Mouse (Mus musculus): ENCODE measurements around the gene Psmd4.

The Psmd4 gene

DNA sequence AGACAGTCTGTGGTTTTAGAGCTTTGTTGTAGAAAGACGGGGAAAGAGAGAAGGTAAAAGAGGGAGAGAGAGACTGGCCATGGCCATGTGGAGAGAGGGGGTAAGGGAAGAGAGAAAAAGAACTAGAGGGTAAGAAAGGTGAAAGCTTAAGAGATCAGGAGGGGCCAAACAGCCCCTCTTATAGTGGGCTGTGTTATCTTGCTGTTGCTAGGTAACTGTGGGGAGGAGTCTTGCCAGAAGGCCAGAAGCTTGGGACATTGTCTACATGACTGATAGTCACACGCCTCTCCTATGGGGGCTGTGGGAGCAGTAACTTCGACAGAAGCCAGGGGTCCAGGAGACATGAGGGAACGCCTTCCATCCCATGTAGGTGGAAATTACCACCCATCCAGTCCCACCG, 17.2 kb downstream of the Psmd4 start:
- 65% methylated on average over 5 of the region's 5 CpGs for WGBS

DNA sequence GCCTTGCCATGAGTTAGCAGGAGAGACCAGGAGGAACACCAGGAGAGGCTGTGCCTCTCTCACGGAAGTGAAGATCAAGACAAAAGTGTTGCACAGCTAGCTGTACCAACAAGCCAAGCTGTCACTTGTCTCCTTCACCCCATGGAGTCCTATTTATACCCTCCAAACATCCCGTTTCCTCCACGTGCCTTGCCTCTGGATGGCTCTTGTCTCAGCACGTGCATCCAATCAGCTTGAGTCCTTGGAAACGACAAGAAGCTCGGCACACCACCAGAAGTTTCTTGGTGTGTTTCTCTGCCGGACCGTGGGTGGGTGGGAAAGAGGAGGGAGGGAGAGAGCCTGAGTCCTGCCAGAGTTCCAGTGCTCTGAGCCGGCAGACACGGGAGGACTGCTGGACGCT, 17.9 kb downstream of the Psmd4 start:
- 8% methylated on average over 11 of the region's 11 CpGs for WGBS

DNA sequence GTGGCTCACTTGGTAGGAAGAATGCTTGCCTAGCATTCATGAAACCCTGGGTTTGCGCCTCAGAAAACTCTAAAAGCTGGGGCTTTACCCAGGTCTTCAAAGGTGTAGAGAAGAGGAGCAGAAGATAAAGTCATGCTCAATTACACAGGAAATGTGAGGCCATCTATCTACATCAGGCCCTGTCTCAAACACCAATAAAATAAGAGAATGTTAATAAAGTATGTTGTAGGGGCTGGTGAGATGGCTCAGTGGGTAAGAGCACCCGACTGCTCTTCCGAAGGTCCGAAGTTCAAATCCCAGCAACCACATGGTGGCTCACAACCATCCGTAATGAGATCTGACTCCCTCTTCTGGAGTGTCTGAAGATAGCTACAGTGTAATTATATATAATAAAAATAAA, 21.5 kb downstream of the Psmd4 start:
- 94% methylated on average over 5 of the region's 5 CpGs for whole genome bisulfite sequencing

DNA sequence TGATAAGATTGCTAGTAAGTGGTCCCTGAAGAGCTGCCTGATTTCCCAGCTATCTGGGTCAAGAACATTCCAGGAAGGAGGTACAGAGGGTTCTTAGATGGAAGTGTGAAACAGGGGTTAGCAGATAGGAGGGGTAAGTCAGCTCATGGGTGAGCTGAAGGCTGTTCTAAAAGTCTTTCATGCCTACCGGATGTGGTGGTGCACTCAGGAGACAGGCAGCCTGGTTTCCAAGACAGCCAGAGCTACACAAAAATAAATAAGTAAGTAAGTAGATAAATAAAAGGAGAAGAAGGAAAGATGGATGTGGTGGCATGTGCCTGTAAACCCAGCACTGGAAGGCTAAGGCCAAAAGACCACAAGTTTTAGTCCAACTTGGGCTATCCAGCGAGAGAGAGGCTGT, 23.7 kb downstream of the Psmd4 start:
- WGBS = 83% methylated on average over 2 of the region's 2 CpGs

DNA sequence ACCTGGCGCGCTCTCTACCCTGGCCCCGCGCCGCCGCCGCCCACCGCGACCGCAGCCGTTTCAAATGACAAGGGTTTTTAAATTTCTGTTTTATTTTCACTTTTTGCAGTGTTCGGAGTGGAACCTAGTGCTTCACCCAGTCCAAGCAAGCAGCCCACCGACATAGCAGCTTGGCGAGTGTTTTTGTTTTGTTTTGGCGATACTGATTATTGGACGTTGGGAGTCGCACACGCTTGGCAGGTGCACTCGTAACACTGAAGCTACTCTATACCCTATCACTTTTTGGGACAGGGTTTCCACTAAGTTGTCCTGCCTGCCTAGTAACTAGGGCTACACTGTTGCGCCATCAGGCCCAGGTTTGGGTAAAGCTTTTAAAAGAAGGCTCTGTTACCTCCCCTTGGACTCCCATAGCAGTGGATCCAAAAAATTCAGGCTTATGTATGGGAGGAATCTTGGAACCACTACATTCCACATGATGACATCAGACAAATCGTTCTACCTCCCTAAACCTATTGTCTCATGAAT, 25.8 kb downstream of the Psmd4 start:
- WGBS = 3% methylated on average over 21 of the region's 21 CpGs

DNA sequence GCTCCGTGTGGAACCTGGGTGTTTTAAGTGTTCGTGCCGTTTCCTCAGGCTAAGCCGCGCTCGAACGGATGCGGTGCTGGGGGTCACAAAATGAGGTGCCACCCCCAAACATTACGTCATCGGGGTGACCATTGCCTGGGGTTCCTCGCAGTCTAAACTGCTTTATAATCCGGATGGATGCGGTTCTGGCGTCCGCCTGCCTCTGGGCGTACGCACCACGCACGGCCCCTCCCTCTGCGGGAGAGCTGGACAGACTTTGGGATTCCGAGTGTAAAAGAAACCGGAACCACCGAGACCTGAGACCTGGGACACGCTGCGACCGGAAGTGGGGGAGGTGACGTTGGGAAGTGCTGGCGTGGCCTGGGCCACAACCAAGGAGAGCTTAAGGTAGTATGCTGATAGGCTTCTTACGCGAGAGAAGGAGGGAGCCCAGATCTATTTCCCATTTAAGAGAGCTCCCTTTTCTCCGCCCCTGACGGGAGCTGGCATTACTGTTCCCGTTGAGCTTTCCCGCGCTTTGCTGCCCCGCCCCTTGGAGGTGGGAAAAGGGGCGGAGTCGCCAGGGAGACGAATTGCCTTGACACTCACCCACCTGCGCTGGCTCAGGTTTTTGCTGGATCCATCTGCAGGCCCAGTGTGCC, 26.4 kb downstream of the Psmd4 start:
- WGBS = under 1% methylated on average over 40 of the region's 40 CpGs

DNA sequence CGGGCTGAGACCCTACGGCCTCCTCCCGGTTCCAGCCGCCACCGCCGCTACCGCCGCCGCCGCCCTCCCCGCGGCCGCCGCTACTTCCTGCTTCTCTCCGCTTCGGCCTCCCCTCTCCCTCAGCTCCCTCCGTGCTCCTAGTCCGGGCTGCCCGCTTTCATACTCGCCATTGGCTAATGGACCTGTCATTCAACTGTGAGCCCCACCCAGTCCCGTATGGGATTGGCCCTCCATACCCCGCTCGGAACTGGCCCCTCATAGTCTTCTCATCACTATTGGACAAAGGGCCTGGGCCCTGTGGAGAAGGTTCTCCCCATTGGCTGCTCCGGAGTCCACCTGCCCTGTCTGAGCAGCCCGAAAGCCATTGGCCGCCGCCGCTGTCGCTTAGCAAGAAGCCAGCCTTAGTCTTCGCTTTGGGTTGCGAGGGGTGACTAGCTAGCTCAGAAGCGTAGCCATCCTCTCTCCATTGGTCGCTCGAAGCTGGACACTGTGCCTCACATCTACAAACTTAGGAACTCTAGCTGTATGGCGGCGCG, 27.0 kb downstream of the Psmd4 start, which contains the start of gene Zfp687:
Zfp687 (minus strand) TSS at position 112 of the 536 bp plus-strand sequence.
- under 1% methylated on average over 37 of the region's 37 CpGs for whole genome bisulfite sequencing

DNA sequence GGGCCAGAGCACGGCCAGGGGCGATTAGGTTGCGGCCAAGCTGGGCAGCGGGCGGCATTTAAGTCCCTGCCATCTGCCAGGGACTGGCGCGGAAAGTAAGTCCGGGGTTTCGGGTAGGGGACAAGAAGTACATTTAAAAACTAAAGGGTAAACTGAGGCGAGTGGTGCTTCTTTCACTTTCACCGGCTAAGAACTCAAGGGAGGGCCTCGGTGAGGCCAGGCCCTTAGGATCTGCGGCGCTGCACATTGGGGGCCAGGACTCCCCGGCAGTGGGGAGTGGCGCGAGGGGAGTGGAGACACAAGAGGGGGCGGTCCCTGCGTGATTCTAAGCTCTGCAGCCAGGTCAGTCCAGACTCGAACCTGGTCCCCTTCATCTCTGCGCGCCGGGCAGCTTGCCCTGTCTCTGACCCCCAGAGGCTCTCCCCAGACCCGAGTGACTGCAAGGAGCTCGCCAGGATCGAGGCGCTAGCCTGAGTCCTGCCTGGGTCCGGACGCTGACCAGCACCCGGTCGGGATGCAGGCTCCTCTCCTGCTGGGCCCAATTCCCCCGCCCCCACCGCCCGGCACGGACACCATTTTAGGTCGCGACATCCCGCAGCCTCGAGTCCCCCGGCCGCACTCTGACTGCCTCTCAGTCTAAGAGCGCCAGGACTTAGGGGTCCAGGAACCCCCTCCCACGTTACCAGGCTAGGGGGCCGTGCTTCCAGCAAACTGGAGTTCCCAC, 27.8 kb downstream of the Psmd4 start:
- 2% methylated on average over 44 of the region's 44 CpGs for WGBS

DNA sequence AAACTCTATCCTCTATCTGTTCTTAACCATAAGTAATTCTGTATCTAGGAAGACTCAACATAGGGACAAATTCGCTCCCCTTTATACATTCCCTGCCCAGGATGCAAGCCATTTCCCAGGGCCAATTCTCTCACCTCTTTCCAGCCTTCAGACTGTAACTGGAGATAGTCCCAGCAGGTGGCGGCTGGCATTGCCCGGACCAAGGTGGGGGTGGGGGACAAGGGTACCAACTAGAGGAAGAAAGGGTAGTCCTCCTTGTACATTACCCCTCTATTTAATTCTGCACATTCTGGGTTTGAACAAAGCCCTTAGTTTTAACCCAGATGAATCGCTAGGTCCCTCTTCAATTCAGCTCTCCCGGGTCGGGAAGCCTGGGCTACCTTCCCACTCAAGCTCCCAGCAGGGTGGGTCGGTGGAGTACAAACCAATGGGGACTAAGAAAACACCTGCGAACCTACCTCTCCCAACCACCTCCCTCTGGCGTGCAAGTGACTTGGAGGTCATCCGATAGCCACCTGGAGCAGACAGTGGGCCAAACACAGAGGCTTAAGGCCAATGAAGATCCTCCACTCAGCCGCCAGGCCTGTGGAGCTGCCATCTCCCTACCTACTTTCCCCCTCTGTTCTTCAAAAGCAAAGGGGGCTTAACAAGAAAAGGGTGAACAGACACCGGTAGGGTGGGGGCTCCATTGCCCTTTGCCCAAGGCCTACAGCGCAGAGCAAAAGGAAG, 28.6 kb downstream of the Psmd4 start:
- 20% methylated on average over 13 of the region's 13 CpGs for WGBS

DNA sequence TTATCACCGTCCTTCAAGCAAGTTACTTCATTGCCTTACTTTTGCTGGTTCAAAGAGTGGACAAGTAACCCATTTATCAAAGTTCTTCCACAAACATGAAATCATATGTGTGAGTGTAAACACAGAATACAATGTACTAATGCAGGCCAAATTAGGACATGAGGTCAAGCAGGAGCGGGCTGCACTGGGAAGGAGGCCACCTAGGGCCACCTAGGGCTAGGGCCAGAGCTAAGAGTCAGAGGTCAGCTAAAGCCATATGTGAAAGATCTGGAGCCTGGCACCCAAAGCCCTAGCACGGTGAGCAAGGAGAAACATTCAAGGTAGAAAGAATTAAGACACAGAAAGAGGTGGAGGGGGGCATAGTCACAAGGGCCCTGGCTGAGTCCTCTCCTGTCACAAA, 29.4 kb downstream of the Psmd4 start:
- WGBS = 88% methylated on average over 3 of the region's 3 CpGs

DNA sequence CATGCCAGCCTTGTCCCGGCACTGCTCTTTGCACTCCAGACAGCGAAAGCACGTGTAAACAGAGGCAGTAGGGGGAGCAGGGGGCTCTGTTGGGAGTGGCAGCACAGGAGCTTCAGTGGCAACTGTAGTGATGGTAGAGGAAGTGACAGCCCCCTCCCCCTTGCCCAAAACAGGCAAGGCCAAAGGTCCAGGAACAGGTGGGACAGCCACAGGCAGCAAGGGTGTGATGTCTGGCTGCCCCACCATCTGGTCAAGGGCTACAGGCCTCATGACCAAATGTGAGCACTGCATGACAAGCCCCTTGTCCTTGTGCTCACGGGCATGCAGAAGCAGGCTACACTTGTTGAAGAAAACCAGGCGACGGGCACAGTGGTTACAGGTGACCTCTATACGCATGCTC, 32.0 kb downstream of the Psmd4 start:
- WGBS = 85% methylated on average over 7 of the region's 7 CpGs

DNA sequence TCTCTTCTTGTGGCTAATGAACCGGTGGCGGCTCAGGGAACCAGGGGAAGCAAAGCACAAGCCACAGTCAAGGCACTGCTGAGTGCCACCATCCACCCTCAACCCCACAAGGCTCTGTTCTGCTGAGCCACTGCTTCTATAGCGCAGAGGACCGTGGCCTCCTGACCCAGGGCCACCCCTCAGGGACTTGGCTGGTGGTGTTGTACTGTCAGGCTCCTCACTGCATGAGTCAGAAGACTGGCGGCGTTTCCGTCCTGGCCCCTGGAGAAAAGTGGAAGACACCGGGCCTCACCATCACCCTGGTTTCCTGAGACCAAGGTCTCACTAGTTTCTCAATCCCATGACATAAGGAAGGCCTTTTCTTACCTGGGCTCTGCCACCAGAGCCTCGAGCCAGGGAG, 34.7 kb downstream of the Psmd4 start:
- 91% methylated on average over 9 of the region's 9 CpGs for WGBS

DNA sequence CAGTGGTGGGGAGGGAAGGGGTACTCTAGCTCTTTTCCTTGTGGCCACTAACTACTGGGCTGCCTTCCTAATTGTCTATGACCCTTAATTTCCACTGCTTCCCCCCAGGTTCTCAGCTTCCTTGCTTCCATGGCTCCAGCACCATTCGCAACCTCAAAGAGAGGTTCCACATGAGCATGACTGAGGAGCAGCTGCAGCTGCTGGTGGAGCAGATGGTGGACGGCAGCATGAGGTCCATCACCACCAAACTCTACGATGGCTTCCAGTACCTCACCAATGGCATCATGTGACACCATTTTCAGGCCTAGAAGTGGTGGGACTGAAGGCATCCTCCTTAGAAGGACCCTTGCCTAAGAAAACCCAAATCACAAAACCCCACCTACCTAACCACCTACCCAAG, 36.8 kb downstream of the Psmd4 start:
- 66% methylated on average over 3 of the region's 3 CpGs for WGBS

DNA sequence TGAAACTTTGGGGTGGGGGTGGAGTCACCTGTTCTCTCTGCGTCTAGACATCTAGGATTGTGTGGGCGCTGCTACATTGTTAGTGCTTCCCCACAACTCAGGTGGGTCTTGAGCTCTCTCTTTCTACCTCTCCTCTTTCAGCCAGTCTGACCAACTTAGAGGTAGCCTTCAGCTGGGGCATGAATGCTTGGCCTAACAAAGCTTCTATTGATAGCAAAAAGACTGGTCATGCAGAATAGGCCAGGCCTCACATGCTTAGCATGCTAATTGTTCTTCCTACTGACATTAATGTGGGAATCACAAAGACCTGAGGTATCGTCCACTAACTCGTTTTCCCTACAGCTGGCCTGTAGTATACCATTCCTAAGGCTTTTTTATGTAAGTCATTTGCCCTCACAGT, 39.8 kb downstream of the Psmd4 start:
- 54% methylated on average over 4 of the region's 4 CpGs for WGBS

DNA sequence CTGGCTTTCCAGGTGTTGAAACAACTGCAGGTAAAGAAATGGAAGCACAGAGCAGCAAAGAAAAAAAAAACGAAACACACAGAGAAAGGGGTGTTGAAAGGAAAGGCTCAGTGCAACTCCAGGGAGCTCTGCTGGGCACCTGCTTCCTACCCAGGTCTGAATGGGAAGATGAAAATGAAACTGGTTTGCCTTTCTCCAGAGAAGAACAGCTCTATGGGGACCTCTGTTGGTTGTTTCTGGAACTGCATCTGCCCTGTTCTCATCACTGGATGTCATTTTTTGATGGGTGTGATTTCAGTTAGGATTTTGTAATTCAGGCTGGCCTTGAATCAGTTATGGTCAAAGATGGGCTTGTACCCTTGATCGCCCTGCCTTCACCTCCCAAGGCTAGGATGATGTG, 45.5 kb downstream of the Psmd4 start:
- WGBS = 28% methylated on average over 2 of the region's 2 CpGs

DNA sequence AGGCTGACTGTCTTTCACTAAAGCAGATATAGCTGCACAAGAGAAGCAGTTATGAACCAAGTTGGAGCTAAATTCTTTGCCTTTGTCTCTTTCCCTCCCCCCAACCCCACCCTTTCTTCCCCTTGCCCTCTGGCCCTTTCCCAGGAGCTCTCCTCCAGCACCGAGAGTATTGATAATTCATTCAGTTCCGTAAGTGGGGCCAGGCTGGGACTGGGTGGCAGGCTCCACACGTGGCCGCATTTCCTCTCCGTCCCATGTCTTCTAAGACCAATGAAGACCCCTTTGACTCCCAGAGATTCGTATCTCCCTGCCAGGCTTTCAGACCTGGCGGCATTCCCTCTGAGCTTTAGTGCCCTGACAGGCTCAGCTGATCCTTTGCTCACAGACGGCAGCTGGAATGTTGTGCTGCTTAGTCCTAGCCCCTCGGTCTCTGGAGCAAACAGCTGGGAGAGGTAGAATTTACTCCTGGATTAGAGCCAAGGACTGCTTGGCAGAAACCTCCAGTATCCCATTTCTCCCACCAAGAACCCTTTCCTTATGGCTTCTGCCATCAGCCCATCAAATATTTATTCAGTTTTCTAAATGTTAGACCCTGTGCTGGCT, 53.2 kb downstream of the Psmd4 start:
- WGBS = 48% methylated on average over 9 of the region's 9 CpGs

DNA sequence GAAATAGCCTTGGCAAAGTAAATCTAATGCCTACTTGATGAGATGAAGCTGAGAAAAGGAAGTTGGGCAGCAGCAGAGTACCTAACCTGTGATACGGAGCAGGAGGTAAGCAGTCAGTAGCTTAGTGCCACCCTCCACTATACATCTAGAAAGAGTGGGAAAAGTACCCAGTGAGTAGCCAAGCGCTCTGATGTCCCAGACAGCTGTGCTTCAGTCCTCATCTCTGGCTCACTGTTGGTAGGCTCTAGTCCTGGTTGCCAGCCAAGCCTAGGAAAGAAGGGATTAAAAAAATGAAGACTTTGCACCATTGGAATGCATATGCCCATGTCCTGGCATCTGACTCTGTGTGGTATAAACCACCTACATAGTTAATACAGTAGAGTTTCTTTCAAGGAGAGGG, 56.9 kb downstream of the Psmd4 start:
- 89% methylated on average over 2 of the region's 2 CpGs for WGBS

DNA sequence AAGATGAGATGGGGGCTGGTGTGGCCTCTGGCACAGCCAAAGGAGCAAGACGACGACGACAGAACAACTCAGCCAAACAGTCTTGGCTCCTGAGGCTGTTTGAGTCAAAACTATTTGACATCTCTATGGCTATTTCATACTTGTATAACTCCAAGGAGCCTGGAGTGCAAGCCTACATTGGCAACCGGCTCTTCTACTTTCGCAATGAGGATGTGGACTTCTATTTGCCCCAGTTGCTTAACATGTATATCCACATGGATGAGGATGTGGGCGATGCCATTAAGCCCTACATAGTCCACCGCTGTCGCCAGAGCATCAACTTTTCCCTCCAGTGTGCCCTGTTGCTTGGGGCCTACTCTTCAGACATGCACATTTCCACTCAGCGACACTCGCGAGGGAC, 58.1 kb downstream of the Psmd4 start:
- WGBS = 90% methylated on average over 11 of the region's 11 CpGs

All from cerebral cortex, adult 2 months (tissue).